Mouse (Mus musculus): ENCODE data around the gene Ube3a. TPM values are rescaled to one million over a fixed set of nuclear protein-coding genes. Genes with fewer than 3 reads are reported as not detected.
A peak's percentile ranks its signal among the peaks of the same experiment; 100 is the strongest.

Ube3a gene
- 123 and 124 TPM in 2 replicates for polyA plus RNA-seq (2014; fragmentation: Nextera tagmentation; extraction: Ambion mirVana)

DNA sequence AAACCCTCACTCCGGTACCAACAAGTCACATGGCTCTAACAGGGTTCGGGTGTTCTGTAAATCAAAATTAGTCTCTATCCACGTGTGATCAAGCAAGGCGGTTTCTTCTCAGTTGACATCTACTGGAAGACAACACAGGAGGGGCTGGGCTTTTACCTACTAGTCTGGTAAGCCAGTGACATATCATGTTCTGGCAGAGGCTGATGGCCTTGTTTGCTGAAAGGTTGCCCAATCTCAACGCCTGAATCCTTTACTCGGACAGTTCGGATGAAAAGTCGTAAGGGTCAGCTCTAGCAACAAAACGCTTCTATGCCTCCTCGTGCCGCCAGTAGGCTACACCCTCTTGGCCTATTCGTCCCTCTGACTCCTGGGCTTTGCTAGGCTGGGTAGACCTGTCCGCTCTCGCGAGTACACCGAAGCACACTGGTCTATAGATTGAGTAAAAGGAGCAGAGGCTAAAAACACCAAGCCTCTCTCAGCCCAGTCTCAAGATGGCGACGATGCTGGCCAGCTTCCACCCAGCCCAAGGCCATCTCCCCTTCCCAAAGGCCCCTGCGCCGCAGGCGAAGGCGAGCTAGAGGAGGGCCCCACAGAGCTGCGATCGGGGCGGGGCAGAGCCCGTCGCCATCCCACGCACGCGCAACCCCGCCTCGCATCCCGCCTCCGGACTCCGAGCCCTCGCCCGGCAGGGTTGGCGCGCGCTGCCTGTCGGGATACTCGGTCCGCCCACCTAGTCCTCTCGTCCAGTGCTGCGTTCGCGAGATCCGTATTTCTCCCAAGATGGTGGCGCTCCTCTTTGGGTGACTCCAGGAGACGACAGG lies at the start of gene Ube3a:
Ube3a (plus strand) TSS at position 706 of the 821 bp plus-strand sequence.
- peak within 1 kb of the TSS; percentile 98 for H3K9ac ChIP-seq (ENCODE audit: low read depth, low read length)
- 1% methylated on average over 49 of the region's 50 CpGs for WGBS
- peak within 1 kb of the TSS; percentile 97 for H3K4me3 ChIP-seq (ENCODE audit: low read depth, low read length)
- no peaks in the 10 kb centered on the region for H3K27me3 ChIP-seq (replicated peaks; ENCODE audit: control insufficient read depth, insufficient read depth, low read length)
- H3K4me2 ChIP-seq = peak within 1 kb of the TSS; percentile 74
- ATAC-seq (replicated peaks; ENCODE audit: low FRiP score) (peak; percentile 98), DNase-seq (ENCODE audit: low spot score) (peak; percentile 97)
- no peaks in the 10 kb centered on the region for H3K9me3 ChIP-seq (ENCODE audit: control insufficient read depth, low read length)
- H3K4me1 ChIP-seq (replicated peaks; ENCODE audit: control insufficient read depth, insufficient read depth, low read length) = peaks cover 6% of the 10 kb centered on the region
- H3K36me3 ChIP-seq (ENCODE audit: control insufficient read depth, insufficient read depth, low read length) = no peaks in the 10 kb centered on the region
- peak within 1 kb of the TSS; percentile 97 for H3K27ac ChIP-seq (ENCODE audit: low read depth, low read length)

- no peak for DNase-seq (ENCODE audit: low spot score)
- no peak for ATAC-seq (replicated peaks; ENCODE audit: low FRiP score)
- Histone ChIP-seq H3K4me2 (no peak overlapping the region), H3K4me3 (ENCODE audit: low read depth, low read length) (no peak overlapping the region), H3K36me3 (ENCODE audit: control insufficient read depth, insufficient read depth, low read length) (no peaks in the 10 kb centered on the region), H3K27ac (ENCODE audit: low read depth, low read length) (no peak overlapping the region), H3K9me3 (ENCODE audit: control insufficient read depth, low read length) (no peaks in the 10 kb centered on the region), H3K27me3 (replicated peaks; ENCODE audit: control insufficient read depth, insufficient read depth, low read length) (no peaks in the 10 kb centered on the region), H3K4me1 (replicated peaks; ENCODE audit: control insufficient read depth, insufficient read depth, low read length) (no peaks in the 10 kb centered on the region), H3K9ac (ENCODE audit: low read depth, low read length) (no peak overlapping the region)
These were observed 35.7 kb upstream of the Ube3a start for GRCm38 (mm10) chr7:59192831-59193230.

DNA sequence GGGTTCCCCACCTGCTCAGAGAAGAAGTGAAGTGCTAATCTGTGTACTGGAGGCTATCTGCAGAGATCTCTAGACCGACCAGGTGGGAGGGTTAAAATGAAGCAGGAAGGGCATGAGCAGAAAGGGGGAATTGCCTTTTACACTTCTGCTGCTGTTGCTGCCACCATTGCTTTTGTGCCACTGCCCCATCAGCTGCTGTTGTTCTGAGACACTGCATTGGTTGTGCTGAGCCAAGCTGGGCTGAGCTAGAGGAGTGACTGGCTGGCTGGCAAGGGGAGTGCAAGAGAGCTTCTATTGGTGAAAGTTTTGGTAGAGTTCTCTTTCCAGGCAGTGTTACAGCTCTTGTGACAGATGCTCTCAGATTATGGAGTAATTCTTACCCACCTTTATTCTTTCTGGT lies 13.6 kb upstream of the Ube3a start:
- Histone ChIP-seq H3K9ac (ENCODE audit: low read depth, low read length) (no peak overlapping the region), H3K4me3 (ENCODE audit: low read depth, low read length) (no peak overlapping the region), H3K9me3 (ENCODE audit: control insufficient read depth, low read length) (no peaks in the 10 kb centered on the region), H3K27me3 (replicated peaks; ENCODE audit: control insufficient read depth, insufficient read depth, low read length) (no peaks in the 10 kb centered on the region), H3K27ac (ENCODE audit: low read depth, low read length) (no peak overlapping the region), H3K36me3 (ENCODE audit: control insufficient read depth, insufficient read depth, low read length) (no peaks in the 10 kb centered on the region), H3K4me1 (replicated peaks; ENCODE audit: control insufficient read depth, insufficient read depth, low read length) (no peaks in the 10 kb centered on the region), H3K4me2 (no peak overlapping the region)
- no peak for ATAC-seq (replicated peaks; ENCODE audit: low FRiP score)
- WGBS = 64% methylated on average over 1 of the region's 1 CpGs
- no peak for DNase-seq (ENCODE audit: low spot score)

DNA sequence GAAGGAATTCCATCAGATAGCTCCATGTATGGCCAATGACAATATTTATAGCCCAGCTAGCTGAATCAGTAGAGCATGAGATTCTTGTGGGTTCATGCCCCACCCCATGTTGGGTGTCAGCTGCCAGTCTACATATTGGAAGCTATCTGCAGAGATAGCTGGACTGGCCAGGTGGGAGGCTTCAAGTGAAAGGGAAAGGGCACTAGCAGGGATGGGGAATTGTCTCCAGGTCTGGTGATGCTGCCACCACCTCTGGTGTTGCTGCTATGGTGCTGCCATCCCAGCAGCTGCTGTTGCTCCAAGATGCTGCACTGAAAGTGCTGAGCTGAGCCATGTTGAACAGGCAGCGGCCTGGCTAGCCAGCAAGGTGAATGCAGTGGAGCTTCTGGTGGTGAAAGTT lies 7.3 kb upstream of the Ube3a start:
- no peaks in the 10 kb centered on the region for H3K27me3 ChIP-seq (replicated peaks; ENCODE audit: control insufficient read depth, insufficient read depth, low read length)
- no peaks in the 10 kb centered on the region for H3K9me3 ChIP-seq (ENCODE audit: control insufficient read depth, low read length)
- H3K4me2 ChIP-seq = no peak overlapping the region
- H3K4me1 ChIP-seq (replicated peaks; ENCODE audit: control insufficient read depth, insufficient read depth, low read length) = no peaks in the 10 kb centered on the region
- no peak overlapping the region for H3K4me3 ChIP-seq (ENCODE audit: low read depth, low read length)
- DNase-seq (ENCODE audit: low spot score) = no peak
- H3K36me3 ChIP-seq (ENCODE audit: control insufficient read depth, insufficient read depth, low read length) = no peaks in the 10 kb centered on the region
- no peak overlapping the region for H3K9ac ChIP-seq (ENCODE audit: low read depth, low read length)
- ATAC-seq (replicated peaks; ENCODE audit: low FRiP score) = no peak
- H3K27ac ChIP-seq (ENCODE audit: low read depth, low read length) = no peak overlapping the region
- 89% methylated on average over 1 of the region's 1 CpGs for WGBS

- Histone ChIP-seq H3K9me3 (ENCODE audit: control insufficient read depth, low read length) (no peaks in the 10 kb centered on the region), H3K4me3 (ENCODE audit: low read depth, low read length) (peak overlapping the region; percentile 97), H3K27ac (ENCODE audit: low read depth, low read length) (peak overlapping the region; percentile 97), H3K4me1 (replicated peaks; ENCODE audit: control insufficient read depth, insufficient read depth, low read length) (peaks cover 9% of the 10 kb centered on the region), H3K27me3 (replicated peaks; ENCODE audit: control insufficient read depth, insufficient read depth, low read length) (no peaks in the 10 kb centered on the region), H3K4me2 (peak overlapping the region; percentile 74), H3K9ac (ENCODE audit: low read depth, low read length) (peak overlapping the region; percentile 98), H3K36me3 (ENCODE audit: control insufficient read depth, insufficient read depth, low read length) (no peaks in the 10 kb centered on the region)
- WGBS = 1% methylated on average over 39 of the region's 39 CpGs
- peak; percentile 66 for ATAC-seq (replicated peaks; ENCODE audit: low FRiP score)
- DNase-seq (ENCODE audit: low spot score) = no peak
These were observed 274 bp downstream of the Ube3a start for GRCm38 (mm10) chr7:59228866-59229182.

- Histone ChIP-seq H3K4me1 (replicated peaks; ENCODE audit: control insufficient read depth, insufficient read depth, low read length) (peaks cover 11% of the 10 kb centered on the region), H3K4me3 (ENCODE audit: low read depth, low read length) (peak overlapping the region; percentile 97), H3K9ac (ENCODE audit: low read depth, low read length) (peak overlapping the region; percentile 98), H3K4me2 (peak overlapping the region; percentile 74), H3K9me3 (ENCODE audit: control insufficient read depth, low read length) (no peaks in the 10 kb centered on the region), H3K36me3 (ENCODE audit: control insufficient read depth, insufficient read depth, low read length) (no peaks in the 10 kb centered on the region), H3K27me3 (replicated peaks; ENCODE audit: control insufficient read depth, insufficient read depth, low read length) (no peaks in the 10 kb centered on the region), H3K27ac (ENCODE audit: low read depth, low read length) (peak overlapping the region; percentile 97)
- DNase-seq (ENCODE audit: low spot score) (peak; percentile 74), ATAC-seq (replicated peaks; ENCODE audit: low FRiP score) (peak; percentile 49)
- WGBS = under 1% methylated on average over 49 of the region's 52 CpGs
These were observed 797 bp downstream of the Ube3a start for GRCm38 (mm10) chr7:59229183-59229911.

DNA sequence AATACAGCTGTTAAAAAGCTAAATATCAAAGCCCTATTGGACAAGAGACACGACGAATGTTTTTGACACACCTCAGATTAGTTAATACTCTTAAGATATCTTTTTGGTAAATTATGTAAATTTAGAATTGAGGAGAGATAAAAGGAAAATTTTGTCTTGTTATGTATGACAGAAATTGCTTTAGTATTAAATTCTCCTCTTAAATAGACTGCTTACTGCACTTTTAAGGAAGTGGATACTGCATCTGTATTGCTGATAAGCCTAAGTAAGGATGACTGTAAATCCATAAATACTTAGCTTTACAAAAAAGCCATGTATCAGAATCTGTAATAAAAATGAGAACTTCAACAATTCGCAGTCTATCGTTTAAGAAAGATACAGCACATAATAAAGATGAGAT lies 1.8 kb downstream of the Ube3a start:
- ATAC-seq (replicated peaks; ENCODE audit: low FRiP score) = no peak
- Histone ChIP-seq H3K4me2 (peak overlapping the region; percentile 74), H3K27ac (ENCODE audit: low read depth, low read length) (no peak overlapping the region), H3K4me1 (replicated peaks; ENCODE audit: control insufficient read depth, insufficient read depth, low read length) (peaks cover 12% of the 10 kb centered on the region), H3K36me3 (ENCODE audit: control insufficient read depth, insufficient read depth, low read length) (no peaks in the 10 kb centered on the region), H3K9me3 (ENCODE audit: control insufficient read depth, low read length) (no peaks in the 10 kb centered on the region), H3K27me3 (replicated peaks; ENCODE audit: control insufficient read depth, insufficient read depth, low read length) (no peaks in the 10 kb centered on the region), H3K4me3 (ENCODE audit: low read depth, low read length) (peak overlapping the region; percentile 97), H3K9ac (ENCODE audit: low read depth, low read length) (no peak overlapping the region)
- 47% methylated on average over 4 of the region's 4 CpGs for WGBS
- DNase-seq (ENCODE audit: low spot score) = no peak

DNA sequence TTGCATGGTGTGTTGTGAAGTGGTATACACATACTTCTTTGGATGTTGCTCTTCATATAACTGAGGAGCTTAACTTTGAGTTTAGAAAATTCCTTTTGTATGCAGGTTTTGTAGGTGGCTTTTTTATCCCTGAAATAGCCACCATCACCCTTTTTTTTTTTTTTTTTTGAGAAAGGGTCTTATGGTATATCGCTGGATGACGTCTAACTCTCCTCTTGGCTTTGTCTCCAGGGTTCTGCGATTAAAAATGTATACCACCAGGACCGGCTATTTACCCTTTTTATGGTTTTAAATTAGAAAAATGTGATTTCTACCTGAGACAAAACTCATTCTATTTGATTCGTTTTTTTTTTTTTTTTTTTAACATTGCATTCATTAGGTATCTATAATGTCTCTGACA lies 2.2 kb downstream of the Ube3a start:
- Histone ChIP-seq H3K9me3 (ENCODE audit: control insufficient read depth, low read length) (no peaks in the 10 kb centered on the region), H3K36me3 (ENCODE audit: control insufficient read depth, insufficient read depth, low read length) (no peaks in the 10 kb centered on the region), H3K4me1 (replicated peaks; ENCODE audit: control insufficient read depth, insufficient read depth, low read length) (peaks cover 12% of the 10 kb centered on the region), H3K4me2 (peak overlapping the region; percentile 74), H3K27me3 (replicated peaks; ENCODE audit: control insufficient read depth, insufficient read depth, low read length) (no peaks in the 10 kb centered on the region), H3K9ac (ENCODE audit: low read depth, low read length) (no peak overlapping the region), H3K27ac (ENCODE audit: low read depth, low read length) (no peak overlapping the region), H3K4me3 (ENCODE audit: low read depth, low read length) (peak overlapping the region; percentile 39)
- DNase-seq (ENCODE audit: low spot score) = no peak
- WGBS = 65% methylated on average over 5 of the region's 5 CpGs
- no peak for ATAC-seq (replicated peaks; ENCODE audit: low FRiP score)
